Mouse (Mus musculus): ENCODE measurements at regions not wholly inside any gene's neighbourhood (a gene's known extent, or its start where the extent isn't known, plus 50 kb on each side); places are given as distances from the start of the nearest gene placed in this dataset.

DNA sequence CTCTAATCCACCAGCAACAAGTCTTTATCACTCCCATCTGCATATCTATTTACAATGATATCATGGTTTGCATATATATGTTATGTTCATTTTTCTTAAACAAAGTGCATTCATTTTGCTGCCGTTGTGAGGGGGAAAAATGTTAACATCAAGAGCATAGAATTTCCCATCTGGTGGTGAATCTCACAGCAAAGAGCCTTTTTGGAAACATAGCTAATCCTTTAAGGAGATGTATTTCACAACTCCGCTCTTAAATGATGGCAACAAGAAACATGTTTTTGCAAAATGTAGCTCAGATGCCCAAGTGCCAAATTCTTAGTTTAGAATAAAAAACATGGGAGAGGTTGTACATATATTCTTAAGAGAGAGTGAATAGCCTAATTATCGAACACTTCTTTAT lies 99.3 kb upstream of the Col1a2 start:
- no peak for DNase-seq

DNA sequence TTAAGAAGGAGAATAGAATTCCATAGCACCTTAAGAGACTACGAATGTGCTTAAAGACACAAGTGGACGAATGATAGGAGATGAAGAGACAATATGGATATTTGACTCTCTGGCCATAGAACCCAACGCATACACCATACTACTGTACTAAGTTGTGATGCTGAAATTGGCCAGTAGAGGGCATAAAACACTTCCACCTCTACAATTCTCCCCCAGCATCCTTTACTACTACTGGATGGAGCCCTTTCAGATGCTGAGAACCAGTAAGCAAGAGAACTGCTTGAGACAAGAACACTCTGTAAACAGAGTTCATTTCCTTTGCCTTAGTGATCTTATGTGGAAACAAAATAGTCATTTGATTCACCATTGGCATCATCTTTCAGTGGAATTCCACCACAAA lies 96.9 kb upstream of the Col1a2 start:
- DNase-seq: peak in 1 of 2 experiments; percentile 7

DNA sequence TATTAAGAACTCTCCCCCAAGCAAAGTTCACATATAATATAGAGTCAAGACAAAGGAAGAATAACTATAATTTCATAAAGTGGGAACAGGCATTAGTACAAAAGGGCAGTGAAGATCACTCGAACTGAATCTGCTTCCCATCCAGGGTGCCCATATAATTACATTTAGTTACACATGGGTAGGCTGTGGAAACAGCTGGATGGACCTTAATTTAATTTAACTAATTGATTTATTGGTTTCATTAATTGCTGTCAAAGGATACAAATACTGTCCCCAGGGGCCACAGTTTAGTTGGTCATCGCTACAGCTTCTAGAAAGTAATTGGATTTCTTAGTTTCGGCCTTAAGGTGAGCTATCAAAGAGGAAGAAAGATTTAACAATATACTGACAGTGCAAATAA lies 91.4 kb upstream of the Col1a2 start:
- no peak for DNase-seq

DNA sequence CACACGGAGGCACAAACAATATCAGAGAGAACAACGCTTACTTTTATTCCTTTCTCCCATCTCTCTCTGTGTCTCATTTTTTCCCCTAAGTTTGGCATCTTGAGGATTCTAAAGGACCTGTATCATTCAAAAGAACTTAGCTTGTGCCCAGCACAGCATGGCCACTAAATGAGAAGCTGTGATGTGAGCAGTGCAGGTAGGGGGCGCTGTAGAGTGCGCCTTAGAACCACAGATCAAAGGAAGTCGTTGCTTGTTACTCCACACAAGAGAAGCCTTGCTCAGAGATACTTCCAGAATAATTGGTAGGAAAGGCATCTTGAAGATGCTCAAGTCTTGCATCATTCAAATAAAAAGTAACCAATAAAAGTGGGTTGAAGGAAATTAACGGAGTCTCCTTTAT lies 90.4 kb upstream of the Col1a2 start:
- peak; percentile 6 to 52 for DNase-seq

DNA sequence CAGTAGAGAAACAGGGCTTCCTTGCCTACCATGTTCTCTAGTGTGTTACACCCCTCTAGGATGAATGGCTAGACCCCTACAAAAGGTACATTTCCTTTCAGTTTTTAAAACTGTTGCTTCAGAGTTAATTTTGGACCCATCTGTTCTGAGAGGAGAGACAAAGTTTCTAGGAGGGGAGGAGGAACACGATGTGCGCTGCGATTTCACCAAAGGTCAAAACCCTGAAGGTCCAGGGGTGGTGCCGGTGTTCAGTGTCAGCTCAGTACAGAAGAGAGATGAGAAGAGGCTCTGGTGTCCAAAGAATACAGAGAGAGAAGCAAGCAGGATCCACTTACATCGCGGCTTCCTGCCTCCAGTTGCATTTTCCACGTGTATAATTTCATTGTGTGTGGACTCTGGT lies 89.4 kb upstream of the Col1a2 start:
- no peak for DNase-seq

DNA sequence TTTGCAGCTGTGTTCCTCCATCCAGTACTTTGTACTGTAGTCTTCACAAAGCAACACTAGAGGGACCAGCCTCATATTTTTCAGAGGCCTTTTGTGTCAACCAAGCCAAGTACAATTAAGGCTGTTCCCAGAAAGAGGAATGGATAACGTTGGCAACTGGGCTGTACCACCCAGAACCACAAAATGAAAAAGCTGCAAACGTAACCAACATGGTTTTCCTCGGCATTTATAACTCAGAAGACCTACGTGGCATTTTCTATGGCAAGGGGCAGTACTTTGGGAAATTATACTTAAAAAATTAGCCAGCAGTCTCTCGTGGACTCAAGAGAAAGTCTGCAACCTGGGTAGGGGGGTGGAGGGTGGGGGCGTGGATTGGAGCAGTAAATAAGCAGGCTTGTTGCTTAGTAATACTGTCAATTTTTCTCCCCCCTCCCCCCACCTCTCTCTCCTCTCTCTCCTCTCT lies 87.3 kb upstream of the Col1a2 start:
- no peak for DNase-seq

DNA sequence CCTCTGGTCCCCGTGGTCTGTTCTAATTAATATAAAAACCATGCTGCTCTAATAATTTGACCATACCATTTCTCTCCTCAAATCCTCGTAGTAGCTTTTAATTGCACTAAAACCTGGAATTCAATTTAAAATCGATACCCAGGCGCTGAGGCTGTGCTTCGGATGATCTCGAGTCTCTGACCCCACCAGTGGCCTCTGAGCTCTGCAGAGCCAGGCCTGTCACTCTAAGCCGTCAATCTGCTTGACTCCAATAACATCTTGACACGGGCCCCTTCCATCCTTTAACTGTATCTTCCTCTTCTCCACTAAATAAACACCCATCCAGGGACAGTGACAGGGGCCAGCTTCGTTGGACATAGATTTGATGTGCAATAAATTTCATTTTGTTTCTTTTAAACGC lies 86.2 kb upstream of the Col1a2 start:
- no peak for DNase-seq

DNA sequence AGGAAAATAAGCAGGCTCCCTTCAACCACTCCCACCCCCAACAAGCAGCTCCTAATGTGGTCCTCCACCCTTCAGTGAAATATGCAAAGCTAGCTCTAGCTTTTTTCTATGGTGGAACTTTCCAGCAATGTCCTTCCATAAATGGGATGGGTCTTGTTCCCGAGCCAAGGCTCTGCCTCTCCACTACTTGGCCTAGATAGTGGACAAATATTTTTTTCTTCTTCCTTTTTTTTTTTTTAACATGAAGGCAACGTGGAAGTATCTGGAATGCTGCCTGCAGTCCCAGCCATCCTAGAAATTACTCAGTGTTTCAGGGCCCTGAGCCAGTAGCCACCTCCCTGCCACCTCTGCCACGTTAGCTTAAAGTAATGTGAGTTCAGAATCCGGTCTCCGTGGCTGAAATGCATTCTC lies 85.7 kb upstream of the Col1a2 start:
- peak; percentile 7 to 28 for DNase-seq

DNA sequence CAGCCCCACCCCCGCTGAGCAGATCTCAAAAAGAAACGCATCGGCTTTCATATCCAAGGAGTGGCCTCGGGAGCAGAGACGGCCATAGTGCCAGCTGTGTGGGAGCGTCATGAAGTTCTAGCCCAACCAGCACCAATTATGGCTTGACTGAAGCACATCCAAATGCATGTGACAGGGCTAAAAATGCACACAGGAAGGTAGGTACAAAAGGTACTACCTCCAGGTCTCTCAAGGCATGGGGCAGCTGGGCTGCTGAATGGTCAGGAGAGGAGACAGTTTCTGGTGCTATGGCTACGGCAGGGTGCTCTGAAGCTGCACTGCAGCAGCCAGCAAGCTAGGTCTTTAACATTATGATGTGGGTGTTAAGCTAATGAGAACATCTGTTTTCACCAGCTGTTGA lies 83.1 kb upstream of the Col1a2 start:
- DNase-seq: no peak

DNA sequence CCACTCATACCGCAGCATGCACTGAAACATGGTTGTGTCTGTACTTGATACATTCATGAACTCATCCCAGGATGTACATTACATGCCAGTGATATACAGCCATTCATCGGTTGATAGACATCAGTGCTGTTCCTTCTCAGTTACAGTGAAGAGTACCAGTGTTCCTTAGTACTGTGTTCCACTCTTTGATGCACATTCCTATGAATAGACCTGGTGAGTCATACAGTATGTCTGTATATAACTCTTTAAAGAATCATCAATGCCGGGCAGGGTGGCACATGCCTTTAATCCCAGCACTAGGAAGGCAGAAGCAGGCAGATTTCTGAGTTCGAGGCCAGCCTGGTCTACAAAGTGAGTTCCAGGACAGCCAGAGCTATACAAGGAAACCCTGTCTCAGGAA lies 77.5 kb upstream of the Col1a2 start:
- DNase-seq: no peak

DNA sequence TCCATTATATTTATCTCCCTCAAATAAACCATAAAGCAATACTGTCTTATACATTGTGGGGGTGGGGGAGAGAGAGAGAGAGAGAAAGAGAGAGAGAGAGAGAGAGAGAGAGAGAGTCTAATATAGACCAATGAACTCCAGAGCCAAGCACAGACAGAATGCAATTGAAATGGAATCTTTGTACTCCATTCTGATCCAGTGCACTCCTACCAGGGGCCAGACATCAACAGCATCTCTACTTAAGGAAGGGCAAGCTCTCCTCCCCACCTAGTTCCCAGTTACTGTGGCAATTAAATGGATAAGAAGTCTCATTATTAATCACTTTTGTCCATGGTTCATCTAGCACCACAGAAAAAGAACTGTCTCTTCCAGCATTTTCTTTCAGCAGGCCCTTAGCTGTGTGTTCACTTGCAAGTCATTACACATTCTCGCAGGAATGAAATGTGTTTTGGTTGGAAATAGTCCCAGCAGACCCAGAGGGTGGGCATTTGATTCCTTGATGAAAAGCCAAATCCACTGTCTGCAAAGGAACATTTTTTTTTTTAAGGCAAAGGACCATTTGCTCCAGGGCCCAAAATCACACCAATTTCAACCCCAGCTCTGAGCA lies 73.8 kb upstream of the Col1a2 start:
- DNase-seq: no peak

DNA sequence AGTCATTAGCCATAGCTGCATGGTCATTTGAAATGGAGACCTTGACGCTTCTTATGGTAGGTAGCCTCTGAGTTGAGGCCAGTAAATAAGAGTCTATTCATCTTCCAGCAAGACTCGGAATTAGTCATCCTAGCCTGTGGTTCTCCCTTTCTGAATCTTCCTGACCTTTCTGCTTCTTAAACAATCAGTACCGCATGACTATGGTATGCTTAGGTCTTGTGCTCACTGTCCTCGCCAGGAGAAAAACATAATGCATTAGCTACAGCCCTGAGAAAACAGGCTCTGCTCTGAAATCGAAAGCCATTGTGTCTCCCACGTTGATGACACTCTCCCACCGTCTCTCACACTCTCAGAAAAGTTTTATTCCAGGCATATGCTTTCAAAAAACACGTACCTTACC lies 72.4 kb upstream of the Col1a2 start:
- DNase-seq: no peak

DNA sequence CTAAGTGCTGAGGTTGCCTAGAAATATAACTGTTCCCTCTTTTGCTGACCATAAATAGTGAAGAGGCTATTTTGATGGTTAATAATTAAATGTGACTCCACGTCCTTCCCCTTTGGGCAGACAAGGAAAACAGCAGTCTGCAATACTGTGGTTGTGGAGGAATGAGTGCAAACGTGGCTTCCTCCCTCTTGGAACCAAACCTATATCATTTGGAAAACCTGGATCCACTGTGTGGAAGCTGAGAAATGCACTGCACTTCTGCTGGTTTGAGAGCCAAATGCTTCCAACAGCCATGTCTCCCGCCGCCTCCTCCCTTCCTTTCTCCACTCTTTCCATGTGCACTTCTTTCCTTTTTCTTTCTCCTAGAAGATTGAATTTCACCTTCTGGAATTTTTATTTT lies 68.2 kb upstream of the Col1a2 start:
- peak in 1 of 2 experiments; percentile 6 for DNase-seq

DNA sequence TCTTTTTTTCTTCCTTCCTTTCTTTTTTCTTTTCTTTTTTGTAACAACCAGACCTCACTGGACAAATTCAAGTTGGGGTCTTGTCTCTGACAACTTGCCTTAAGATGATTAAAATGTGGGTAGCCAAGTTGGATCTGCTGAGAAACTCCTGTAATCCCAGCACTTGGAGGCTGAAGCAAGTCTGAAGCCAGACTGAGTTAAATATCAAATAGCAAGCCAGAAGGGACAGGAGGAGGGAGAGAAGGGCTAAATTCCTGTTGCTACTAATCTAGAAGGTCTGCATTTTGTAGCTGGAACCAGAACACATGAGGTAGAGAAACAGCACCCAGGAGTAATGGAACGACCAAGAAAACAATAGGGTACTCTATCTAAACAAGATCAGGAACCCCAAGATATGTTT lies 67.7 kb upstream of the Col1a2 start:
- DNase-seq: no peak

DNA sequence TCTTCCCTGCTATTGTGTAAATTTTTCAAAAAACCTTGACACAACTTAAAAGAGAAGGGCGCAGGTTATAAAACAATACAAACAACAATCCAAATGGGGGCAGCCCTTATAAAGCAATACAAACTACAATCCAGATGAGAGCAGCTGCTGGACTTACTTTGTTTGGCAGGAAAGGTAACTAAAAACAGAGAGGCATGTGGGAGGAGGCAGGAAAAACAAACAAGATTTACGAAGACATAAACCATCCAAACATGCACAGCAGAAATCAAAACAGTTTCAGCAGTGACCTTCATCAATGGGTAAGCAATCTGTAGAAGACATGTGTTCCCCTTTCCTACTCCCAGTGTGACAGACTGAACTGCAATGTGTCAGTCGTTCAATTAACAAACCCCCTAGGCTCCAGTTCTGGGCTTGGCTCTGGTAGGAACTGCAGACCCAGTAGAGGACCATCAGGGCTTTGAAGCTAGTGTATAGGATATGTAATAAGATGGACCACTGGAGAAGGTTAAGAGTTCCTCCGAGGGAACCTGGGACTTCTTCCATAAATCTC lies 62.9 kb upstream of the Col1a2 start:
- DNase-seq: no peak

DNA sequence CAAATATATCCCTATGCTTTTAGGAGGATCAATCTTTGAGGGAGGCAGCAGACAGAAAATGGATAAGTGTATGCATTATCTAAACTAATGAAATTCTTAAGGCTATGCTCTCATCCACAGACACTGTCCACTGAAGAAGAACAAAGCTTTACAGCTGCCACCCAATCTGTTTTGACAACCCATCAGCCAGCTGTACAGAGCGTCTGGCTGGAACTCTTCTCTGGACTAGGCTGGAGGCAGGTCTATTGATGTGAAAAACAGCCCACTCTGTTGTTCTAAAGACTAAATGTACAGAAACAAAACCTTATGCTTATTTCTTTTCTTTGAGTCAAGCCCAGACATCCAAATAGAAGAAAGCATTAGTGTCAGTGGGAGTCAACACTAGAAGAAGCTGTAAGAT lies 58.7 kb upstream of the Col1a2 start:
- no peak for DNase-seq

DNA sequence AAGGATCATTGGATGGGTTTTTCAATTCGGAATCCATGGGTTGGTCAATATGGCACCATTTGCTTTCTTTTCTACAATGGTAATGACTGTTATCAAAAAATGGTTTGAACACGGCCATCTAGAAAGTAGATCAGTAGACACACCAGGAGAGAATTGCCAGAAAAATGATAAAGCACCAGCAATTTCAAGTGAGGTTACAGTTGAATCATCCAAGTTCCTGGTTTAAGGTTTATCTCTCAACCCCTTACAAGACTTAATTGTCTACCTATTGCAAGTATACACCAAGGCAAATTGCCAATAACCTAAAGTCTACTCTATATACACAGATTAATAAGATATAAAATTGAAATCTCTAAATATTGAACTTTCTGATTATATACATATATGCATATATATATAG lies 53.4 kb upstream of the Col1a2 start:
- no peak for DNase-seq

Measured in kidney, adult 8-10 months (tissue).